Mouse (Mus musculus) heart, postnatal 14 days (tissue): ENCODE data around the gene Fyttd1. TPM values are rescaled to one million over a fixed set of nuclear protein-coding genes. Genes with fewer than 3 reads are reported as not detected.
"Not testable (repeated sequence)": the region's sequence is repeated elsewhere in the genome, so short reads cannot be mapped to it uniquely, and the experiment has no call there.

ENCODE experiments used
- DNase-seq, 2 experiments: peaks; one replicate each; pipeline ENCODE4 v3.0.0; 2021 to 2022
- intact Hi-C: fragments of 180-260 bp; cut with DNase I; formaldehyde crosslinking; loops from one replicate; pipeline ENCODE4 v1.15.1; 2025
- long read RNA-seq, 2 experiments: library from polyadenylated mRNA; stranded (forward); transcript quantifications; one replicate each; pipeline ENCODE4 v2.0.0; 2021
- total RNA-seq, 2 experiments: library from RNA; stranded (reverse); gene quantifications; 2 replicates each; pipeline ENCODE4 v1.2.3; 2021

Gene Fyttd1
- total RNA-seq, result 100 to 1,000 TPM in 1 of 2 experiments, 10 to 100 TPM in 1; 99.2 to 105 TPM
- long read RNA-seq, experiment 1, full-length matches to known transcripts, result 87 of 105 reads
- long read RNA-seq, experiment 1, partial matches to known transcripts, result 6 of 105 reads
- long read RNA-seq, experiment 1, other reads (novel, unspliced or antisense), result 12 of 105 reads
- long read RNA-seq, experiment 2, full-length matches to known transcripts, result 101 of 119 reads
- long read RNA-seq, experiment 2, partial matches to known transcripts, result 2 of 119 reads
- long read RNA-seq, experiment 2, other reads (novel, unspliced or antisense), result 16 of 119 reads

GRCm38 (mm10) chr16:32877343-32878156 is at the start of gene Fyttd1, which contains the start of gene Rubcn:
TSS of gene Fyttd1 (plus strand) at chr16:32877500.
TSS of gene Rubcn (minus strand) at chr16:32877766.
- peak; percentile 97 for DNase-seq
- intact Hi-C loops, result loop anchor here (2.0 to 5.0 kb wide), 2 partner anchors 23 to 65 kb away; partner anchors contain the start of gene Smbd1

- DNase-seq, result no peak
- intact Hi-C loops, result no loop called here
These were observed 48.2 kb upstream of the Fyttd1 start for GRCm38 (mm10) chr16:32829104-32829503.

- intact Hi-C loops, result no loop called here
- DNase-seq, result no peak
These were observed 45.8 kb upstream of the Fyttd1 start for GRCm38 (mm10) chr16:32831501-32831900.

- intact Hi-C loops, result no loop called here
- no peak for DNase-seq
These were observed 30.2 kb upstream of the Fyttd1 start for GRCm38 (mm10) chr16:32847103-32847502.

GRCm38 (mm10) chr16:32849042-32849830 is 28.1 kb upstream of the Fyttd1 start:
- DNase-seq, result no peak
- intact Hi-C loops, result no loop called here

- intact Hi-C loops, result loop anchor here (2.0 kb wide), 1 partner anchor 25 kb away; no protein-coding TSS in a partner anchor
- peak; percentile 15 to 39 for DNase-seq
These were observed 23.7 kb upstream of the Fyttd1 start for GRCm38 (mm10) chr16:32853492-32854049.

GRCm38 (mm10) chr16:32854050-32854571 is 23.2 kb upstream of the Fyttd1 start:
- intact Hi-C loops, result loop anchor here (2.0 kb wide), 1 partner anchor 25 kb away; no protein-coding TSS in a partner anchor
- DNase-seq, result peak; percentile 21 to 22

- no peak for DNase-seq
- intact Hi-C loops, result no loop called here
These were observed 20.5 kb upstream of the Fyttd1 start for GRCm38 (mm10) chr16:32856751-32857150.

GRCm38 (mm10) chr16:32858356-32858755 is 18.9 kb upstream of the Fyttd1 start:
- intact Hi-C loops, result no loop called here
- DNase-seq, result no peak

- intact Hi-C loops, result no loop called here
- DNase-seq, result peak; percentile 40 to 55
These were observed 18.3 kb upstream of the Fyttd1 start for GRCm38 (mm10) chr16:32858771-32859636.

GRCm38 (mm10) chr16:32861813-32862385 is 15.4 kb upstream of the Fyttd1 start:
- DNase-seq, result no peak
- intact Hi-C loops, result no loop called here

- intact Hi-C loops, result no loop called here
- DNase-seq, result no peak
These were observed 11.9 kb upstream of the Fyttd1 start for GRCm38 (mm10) chr16:32865401-32865800.

- intact Hi-C loops, result no loop called here
- DNase-seq, result no peak
These were observed 10.6 kb upstream of the Fyttd1 start for GRCm38 (mm10) chr16:32866713-32867112.

GRCm38 (mm10) chr16:32867919-32868552 is 9.3 kb upstream of the Fyttd1 start:
- intact Hi-C loops, result no loop called here
- DNase-seq, result peak; percentile 85 to 91

GRCm38 (mm10) chr16:32870231-32870630 is 7.1 kb upstream of the Fyttd1 start:
- DNase-seq, result no peak
- intact Hi-C loops, result no loop called here

- no peak for DNase-seq
- intact Hi-C loops, result no loop called here
These were observed 3.9 kb upstream of the Fyttd1 start for GRCm38 (mm10) chr16:32873366-32873765.

- not testable (repeated sequence) for DNase-seq
- intact Hi-C loops, result loop anchor here (5.0 kb wide), 1 partner anchor 63 kb away; the partner anchor contains the start of gene Smbd1
These were observed 2.0 kb upstream of the Fyttd1 start for GRCm38 (mm10) chr16:32875281-32875680.

- no peak for DNase-seq
- intact Hi-C loops, result loop anchor here (5.0 kb wide), 1 partner anchor 64 kb away; the partner anchor contains the start of gene Smbd1
These were observed 1.5 kb upstream of the Fyttd1 start for GRCm38 (mm10) chr16:32875847-32876246.
